Mouse (Mus musculus) megakaryocyte-erythroid progenitor cell, adult 5-6 weeks (primary cell): ENCODE measurements around the gene Nt5c3. TPM values are rescaled to one million over a fixed set of nuclear protein-coding genes. Genes with fewer than 3 reads are reported as not detected.
A peak's percentile ranks its signal among the peaks of the same experiment; 100 is the strongest.

Experiments used
- ATAC-seq: replicated peaks from 2 replicates; pipeline ENCODE4 v1.8.0; 2016; ENCODE audit warnings: mild to moderate bottlenecking, inconsistent platforms; ENCODE audit not compliant: severe bottlenecking, poor library complexity, low FRiP score, low TSS enrichment
- total RNA-seq, 2 experiments: library from RNA; stranded (forward) in 1 of 2; stranded (reverse) in 1 of 2; fragments of 200-1000, 215-1000 nt in 1 of 2; fragments of >200 nt in 1 of 2; fragmentation: Nextera tagmentation in 1 of 2; gene quantifications; 2 replicates each; pipeline ENCODE4 v1.2.3; 2014 to 2017

Nt5c3 gene
- total RNA-seq (2014; fragmentation: Nextera tagmentation) (86.6 and 123 TPM in 2 replicates), total RNA-seq (2017) (83.5 and 116 TPM in 2 replicates)

DNA sequence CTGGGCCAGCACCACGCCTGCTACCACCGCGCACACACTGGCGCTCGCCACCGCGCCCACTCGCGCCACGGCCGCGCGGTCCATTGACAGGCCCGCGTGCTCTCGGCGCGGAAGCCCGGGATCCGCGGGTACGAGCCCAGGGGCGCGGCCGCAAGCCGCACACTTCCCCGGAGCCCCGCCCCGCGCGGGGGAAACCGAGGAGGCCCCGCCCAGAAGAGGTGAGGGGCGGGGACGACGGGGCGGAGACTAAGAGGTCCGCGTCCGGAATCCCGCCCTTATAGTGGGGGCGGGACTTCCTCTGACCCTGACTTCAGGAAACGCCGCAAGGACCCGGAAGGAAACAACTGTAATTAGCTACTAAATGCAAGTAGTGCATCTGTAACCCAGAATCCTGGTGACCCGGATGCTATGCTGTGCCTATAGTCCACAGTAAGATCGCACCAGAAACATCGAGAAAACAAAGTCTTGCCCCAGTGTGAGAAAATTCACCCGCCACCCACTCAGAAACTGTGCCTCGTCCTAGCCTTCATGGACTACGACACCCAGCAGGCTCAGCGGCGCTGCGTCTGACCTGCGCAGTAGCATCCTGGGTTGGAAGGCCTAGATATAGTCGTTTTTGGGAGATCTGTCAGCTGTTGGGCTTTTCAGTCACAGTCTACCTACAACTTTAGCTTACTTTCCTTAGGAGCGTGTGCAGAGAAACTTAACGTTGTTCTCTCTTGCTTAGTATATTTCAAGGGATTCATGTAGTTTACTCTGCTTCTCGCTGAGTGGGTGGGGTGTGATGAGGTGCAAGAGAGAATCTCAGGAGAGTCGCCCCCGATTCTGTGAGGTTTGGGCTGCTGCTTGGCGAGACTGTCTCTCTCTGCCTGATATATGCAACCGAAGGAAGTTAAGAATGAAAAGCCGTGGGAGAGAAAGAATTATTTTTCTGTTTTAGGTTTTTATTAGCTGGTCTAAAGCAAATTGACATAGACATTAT lies at the start of gene Nt5c3, which contains the start of gene Vmn1r4:
TSS of gene Nt5c3 (minus strand) at position 207 of the 982 bp plus-strand sequence.
TSS of gene Vmn1r4 (plus strand) at position 290 of the 982 bp plus-strand sequence.
- peak; percentile 85 for ATAC-seq

DNA sequence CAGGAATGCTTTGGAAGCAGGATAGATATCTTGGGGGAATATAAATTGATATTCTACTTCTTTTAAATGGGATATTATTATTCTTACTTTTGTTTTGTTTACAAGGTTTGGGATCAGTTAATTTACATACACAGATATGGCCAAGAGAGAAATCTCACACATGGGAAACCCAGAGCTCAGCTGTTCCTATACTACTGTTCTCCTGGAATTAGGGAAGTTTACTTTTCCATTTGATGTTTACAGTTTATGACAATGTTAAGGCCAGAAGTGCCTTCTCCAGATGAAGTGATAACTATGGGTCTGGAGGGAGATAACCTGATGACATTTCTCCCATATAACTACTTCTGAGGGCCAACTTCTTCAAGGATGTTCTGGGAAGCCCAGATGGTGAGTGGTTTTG lies 46.2 kb upstream of the Nt5c3 start, which contains the start of gene Vmn1r5:
TSS of gene Vmn1r5 (plus strand) at position 301 of the 400 bp plus-strand sequence.
- ATAC-seq, result no peak

DNA sequence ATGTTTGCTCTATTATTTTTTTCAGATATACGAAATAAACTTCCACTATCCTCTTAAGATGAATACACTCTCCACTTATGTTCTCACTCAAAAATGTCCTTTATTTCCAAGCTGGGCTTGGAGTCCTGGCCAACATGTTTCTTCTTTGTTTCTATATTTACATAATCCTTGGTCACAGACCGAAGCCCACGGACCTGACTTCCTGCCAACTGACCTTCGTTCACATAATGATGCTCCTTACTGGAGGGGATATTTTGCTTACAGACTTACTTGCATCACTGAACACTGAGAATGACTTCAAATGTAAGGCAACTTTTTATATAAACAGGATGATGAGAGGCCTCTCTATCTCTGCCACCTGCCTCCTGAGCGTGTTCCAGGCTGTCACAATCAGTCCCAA lies 32.7 kb upstream of the Nt5c3 start:
- ATAC-seq, result no peak

GRCm38 (mm10) chr6:56934366-56934765 lies 10.6 kb upstream of the Nt5c3 start:
- no peak for ATAC-seq

- ATAC-seq, result no peak
These were observed 8.7 kb upstream of the Nt5c3 start for GRCm38 (mm10) chr6:56932464-56932863.

DNA sequence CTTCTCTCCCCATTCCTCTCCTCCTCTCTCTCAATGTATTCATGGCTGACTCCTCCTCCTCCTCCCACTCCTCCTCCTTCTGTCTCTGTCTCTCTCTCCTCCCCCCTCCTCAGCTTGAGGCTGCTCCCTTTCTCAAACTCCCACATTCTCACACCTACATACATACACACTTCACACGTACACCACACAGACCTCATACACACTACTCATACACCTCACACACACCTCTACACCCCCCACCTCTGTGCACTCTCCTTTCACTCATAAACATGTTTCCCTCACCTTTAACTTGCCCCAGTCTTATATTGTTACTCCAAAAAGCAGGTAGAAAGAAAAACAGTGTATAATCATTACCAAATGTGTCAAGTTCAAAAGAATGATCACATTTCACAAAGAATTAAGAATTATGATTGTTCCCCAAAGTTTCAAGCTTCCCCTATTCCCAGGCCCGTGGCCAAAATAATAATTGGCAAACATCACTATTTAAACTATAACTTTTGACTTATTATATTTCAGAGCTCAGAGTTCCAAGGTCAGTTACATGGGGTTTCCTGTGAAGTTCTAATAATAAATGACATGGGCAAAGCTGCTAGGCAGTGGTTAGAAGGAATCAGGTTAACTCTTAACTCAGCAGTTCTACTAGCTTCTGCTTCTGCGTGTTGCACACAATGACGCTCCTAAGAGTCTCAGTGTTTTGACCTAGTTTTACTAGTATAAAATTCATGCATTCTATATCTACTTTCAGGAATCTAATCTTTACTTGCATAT lies 8.1 kb upstream of the Nt5c3 start:
- no peak for ATAC-seq

- peak; percentile 55 for ATAC-seq
These were observed 404 bp downstream of the Nt5c3 start for GRCm38 (mm10) chr6:56923331-56923725.

DNA sequence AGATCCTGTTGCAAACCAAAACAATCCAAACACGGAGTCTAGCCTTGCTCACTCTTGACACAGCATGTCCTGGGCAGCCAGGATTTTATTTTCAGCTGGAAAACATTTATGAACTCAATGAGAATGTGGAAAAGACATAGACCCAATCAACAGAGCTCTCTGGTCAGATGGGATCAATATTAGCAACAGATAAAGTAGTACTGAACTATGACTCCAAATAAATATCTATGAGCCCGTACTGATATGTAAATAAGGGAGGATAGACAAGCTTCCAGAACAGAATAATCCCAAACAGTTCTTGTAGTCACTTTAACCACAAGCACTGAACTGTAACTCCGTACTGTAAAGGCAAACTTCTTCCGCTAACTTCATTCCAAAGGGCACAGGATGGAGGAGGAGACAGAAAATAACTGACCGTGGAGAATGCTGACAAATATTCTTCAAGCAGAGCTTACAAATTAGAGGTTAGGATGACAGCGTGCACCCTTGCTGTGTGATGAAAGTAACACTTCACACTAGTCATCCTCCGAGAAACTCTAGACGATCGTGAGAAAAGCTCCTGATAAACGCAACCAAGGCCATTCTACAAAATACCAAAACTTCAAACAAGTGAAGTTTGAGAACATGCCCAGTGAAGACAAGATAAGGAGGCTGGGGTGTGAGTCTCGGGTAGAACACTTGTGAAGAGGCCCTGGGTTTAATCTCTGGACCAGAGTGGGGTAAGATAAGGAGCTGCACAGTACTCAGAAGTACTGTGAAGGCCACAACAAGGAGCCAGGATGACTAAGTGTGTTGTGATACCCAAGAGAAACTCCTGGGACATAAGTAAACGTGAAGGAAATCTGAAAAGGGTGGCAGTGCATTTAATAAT lies 3.3 kb downstream of the Nt5c3 start:
- ATAC-seq, result peak; percentile 63

- ATAC-seq, result no peak
These were observed 4.2 kb downstream of the Nt5c3 start for GRCm38 (mm10) chr6:56919330-56920044.

DNA sequence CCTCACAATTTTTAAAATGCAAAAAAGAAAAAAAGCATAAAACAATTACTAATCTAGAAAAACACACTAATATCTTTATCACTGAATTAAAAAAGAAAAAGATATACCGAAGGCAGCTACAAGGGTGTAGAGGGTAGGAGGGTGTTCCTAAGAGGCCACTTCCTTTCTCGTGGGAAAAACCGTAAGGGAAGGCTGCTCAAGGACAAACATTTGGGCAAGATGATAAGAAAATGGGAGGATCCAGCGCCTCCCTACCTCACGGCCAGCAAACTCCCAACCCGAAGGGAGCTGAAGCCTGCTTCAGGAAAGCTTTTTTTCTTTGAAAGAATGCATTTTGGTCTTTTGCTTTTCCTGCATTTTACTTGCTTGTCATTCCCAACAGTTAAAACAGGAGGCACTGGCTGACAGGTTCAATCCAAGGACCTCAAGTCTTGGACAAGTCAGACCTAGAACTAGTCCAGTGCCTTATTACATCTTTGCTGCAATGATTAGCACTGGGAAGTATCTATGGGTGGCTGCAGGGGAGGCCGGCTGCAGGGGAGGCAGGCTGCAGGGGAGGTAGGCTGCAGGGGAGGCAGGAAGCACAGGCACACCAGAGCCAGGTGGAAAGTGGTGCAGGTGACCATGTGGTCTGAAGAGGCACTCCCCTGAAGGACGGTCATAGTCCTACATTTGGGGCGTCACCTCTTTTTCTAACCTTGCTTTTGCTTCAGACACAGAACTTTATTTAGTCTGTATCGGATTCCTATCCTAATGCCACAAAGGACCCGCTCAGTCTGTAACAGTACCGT lies 6.0 kb downstream of the Nt5c3 start:
- peak; percentile 33; the same call in 1 of the 2 replicates for ATAC-seq

DNA sequence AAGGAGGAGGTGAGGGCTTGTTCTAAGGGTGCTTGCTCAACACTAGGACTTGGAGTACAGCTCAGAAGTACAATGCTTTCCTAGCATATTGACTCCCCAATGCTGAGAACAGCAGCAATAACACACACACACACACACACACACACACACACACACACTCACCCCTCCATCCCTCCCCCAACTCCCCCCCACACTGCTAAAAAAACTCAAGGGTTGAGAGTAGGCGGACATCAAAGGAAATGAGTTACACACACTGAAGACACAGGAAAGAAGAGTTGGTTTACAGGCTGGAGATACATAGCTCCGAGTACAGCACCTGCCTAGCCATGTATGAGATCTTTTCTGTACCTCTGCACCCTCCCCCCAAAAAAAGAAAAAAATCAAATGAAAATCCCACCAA lies 7.5 kb downstream of the Nt5c3 start:
- ATAC-seq, result no peak

- ATAC-seq, result peak; percentile 59
These were observed 10.5 kb downstream of the Nt5c3 start for GRCm38 (mm10) chr6:56913092-56913858.

DNA sequence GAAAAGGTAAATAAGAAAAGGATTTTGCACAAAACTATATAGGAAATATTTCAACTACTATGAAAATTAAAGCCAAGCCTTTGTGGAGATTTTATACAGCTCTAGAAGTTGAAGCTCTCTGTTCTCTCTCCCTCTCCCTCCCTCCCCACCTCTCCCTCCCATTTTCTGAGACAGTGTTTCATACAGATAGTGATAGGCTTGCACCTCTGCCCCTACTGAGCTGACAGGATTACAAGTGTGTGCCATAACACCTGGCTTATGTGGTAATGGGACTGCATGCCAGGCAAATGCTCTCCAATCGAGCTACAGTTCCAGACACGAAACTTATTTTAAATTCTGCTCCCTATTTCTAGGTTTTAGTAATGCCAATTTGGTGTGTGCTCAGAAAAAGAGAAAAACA lies 12.8 kb downstream of the Nt5c3 start:
- peak; percentile 85 for ATAC-seq

GRCm38 (mm10) chr6:56908912-56909311 lies 14.8 kb downstream of the Nt5c3 start:
- peak; percentile 54; the same call in 1 of the 2 replicates for ATAC-seq

- no peak for ATAC-seq
These were observed 15.3 kb downstream of the Nt5c3 start for GRCm38 (mm10) chr6:56908397-56908796.

DNA sequence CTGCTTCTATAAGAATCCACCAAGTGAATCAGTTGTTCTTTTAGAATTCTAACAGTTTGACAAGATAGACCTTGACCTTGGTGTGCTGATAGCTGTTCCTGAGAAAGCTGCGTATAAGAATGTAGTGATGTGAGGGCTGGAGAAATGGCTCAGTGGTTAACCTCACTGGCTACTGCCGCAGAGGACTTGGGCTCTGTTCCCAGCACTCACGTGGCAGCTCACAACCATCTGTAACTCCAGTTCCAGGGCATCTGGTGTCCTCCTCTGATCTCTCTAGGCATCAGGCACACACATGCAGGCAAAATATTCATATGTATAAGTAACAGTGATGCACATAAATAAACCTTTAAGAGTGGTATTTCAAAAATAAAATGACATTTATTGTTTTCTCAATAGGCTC lies 15.8 kb downstream of the Nt5c3 start:
- ATAC-seq, result no peak
